In genomic region chr5:28165358-28166255, GRCm38 (mm10) we compare ENCODE assay signal across 9 mouse cellular contexts. TPM values are rescaled to one million over a fixed set of nuclear protein-coding genes. Genes with fewer than 3 reads are reported as not detected.
A peak's percentile ranks its signal among the peaks of the same experiment; 100 is the strongest.
DNase-seq lines count a peak whose midpoint lies in the region; ATAC-seq lines count a peak whose summit lies in the region.
"Had no signal": no experiment of that assay in that cellular context is flagged by ENCODE, and none has a peak within 500 bp of the region (broad histone marks: within the 10 kb centered on the region; RNA-seq: fewer than 3 reads in every experiment).

Gene En2, plus strand, starts transcription at chr5:28165694.

- H3K9ac ChIP-seq in intestine, embryonic 15.5 days = no peak within 1 kb of the TSS
- H3K9ac ChIP-seq in liver, embryonic 11.5 days (ENCODE audit: low read depth, low read length) = no peak within 1 kb of the TSS
- H3K9ac ChIP-seq in neural tube, embryonic 15.5 days (replicated peaks) = no peak within 1 kb of the TSS

- peak within 1 kb of the TSS; percentile 98 for H3K4me2 ChIP-seq in intestine, embryonic 15.5 days (replicated peaks)
- peak within 1 kb of the TSS; percentile 70 for H3K4me2 ChIP-seq in liver, embryonic 11.5 days
- H3K4me2 ChIP-seq in neural tube, embryonic 15.5 days = peak within 1 kb of the TSS; percentile 91

- DNase-seq in layer of hippocampus, adult 11-12 months (ENCODE audit: low spot score) = peak; percentile 50
- no peak for DNase-seq in layer of hippocampus, adult 9-10 months (ENCODE audit: low spot score)
- DNase-seq in cerebellum, adult 9-11 months = peak; percentile 97
- DNase-seq in gastrocnemius, adult 8-10 months (ENCODE audit: low spot score in 2 of 2) = peak; percentile 17 to 36
- DNase-seq in liver, embryonic 11.5 days (ENCODE audit: low spot score) = peak; percentile 64

- peak within 1 kb of the TSS; percentile 44 for H3K4me3 ChIP-seq in intestine, embryonic 15.5 days (replicated peaks)
- peak within 1 kb of the TSS; percentile 51 for H3K4me3 ChIP-seq in liver, embryonic 11.5 days (ENCODE audit: low read depth, low read length)
- peak within 1 kb of the TSS; percentile 41 for H3K4me3 ChIP-seq in neural tube, embryonic 15.5 days (replicated peaks)

- H3K27ac ChIP-seq in intestine, embryonic 15.5 days = no peak within 1 kb of the TSS
- H3K27ac ChIP-seq in liver, embryonic 11.5 days (ENCODE audit: low read depth, low read length) = no peak within 1 kb of the TSS
- no peak within 1 kb of the TSS for H3K27ac ChIP-seq in neural tube, embryonic 15.5 days (replicated peaks)

- peaks cover 30% of the 10 kb centered on the region for H3K4me1 ChIP-seq in intestine, embryonic 15.5 days (replicated peaks)
- H3K4me1 ChIP-seq in liver, embryonic 11.5 days (replicated peaks; ENCODE audit: control insufficient read depth, insufficient read depth, low read length) = peaks cover 4% of the 10 kb centered on the region
- H3K4me1 ChIP-seq in neural tube, embryonic 15.5 days = peaks cover 25% of the 10 kb centered on the region

- no peaks in the 10 kb centered on the region for H3K9me3 ChIP-seq in intestine, embryonic 15.5 days
- no peaks in the 10 kb centered on the region for H3K9me3 ChIP-seq in liver, embryonic 11.5 days (ENCODE audit: control insufficient read depth, low read length)
- no peaks in the 10 kb centered on the region for H3K9me3 ChIP-seq in neural tube, embryonic 15.5 days (replicated peaks)

- peaks cover 92% of the 10 kb centered on the region for H3K27me3 ChIP-seq in intestine, embryonic 15.5 days (replicated peaks)
- peaks cover 97% of the 10 kb centered on the region for H3K27me3 ChIP-seq in liver, embryonic 11.5 days (replicated peaks; ENCODE audit: control insufficient read depth, insufficient read depth, low read length)
- H3K27me3 ChIP-seq in neural tube, embryonic 15.5 days (replicated peaks) = peaks cover 90% of the 10 kb centered on the region

- H3K36me3 ChIP-seq in intestine, embryonic 15.5 days = no peaks in the 10 kb centered on the region
- H3K36me3 ChIP-seq in liver, embryonic 11.5 days (ENCODE audit: control insufficient read depth, insufficient read depth, low read length) = no peaks in the 10 kb centered on the region
- no peaks in the 10 kb centered on the region for H3K36me3 ChIP-seq in neural tube, embryonic 15.5 days

- WGBS in intestine, embryonic 15.5 days = under 1% methylated on average over 102 of the region's 113 CpGs
- WGBS in liver, embryonic 11.5 days = 1% methylated on average over 91 of the region's 113 CpGs
- WGBS in neural tube, embryonic 15.5 days = under 1% methylated on average over 93 of the region's 113 CpGs

- peak; percentile 60 for ATAC-seq in intestine, embryonic 15.5 days
- ATAC-seq in liver, embryonic 11.5 days (replicated peaks; ENCODE audit: low FRiP score) = peak; percentile 50
- ATAC-seq in neural tube, embryonic 15.5 days (ENCODE audit: low FRiP score) = peak; percentile 58; the same call in 1 of the 2 replicates
- ATAC-seq in activated CD4-positive, CD25-positive, alpha-beta regulatory T cell, adult 4 months = no peak

RNA-seq across cellular contexts. Expression of gene En2, which starts in this region (rescaled TPM):
- total RNA-seq in gastrocnemius, adult 8-10 months (2022) = under 1 TPM; 0.38 to 0.48 (median 0.44) TPM
- polyA plus RNA-seq in intestine, embryonic 15.5 days (2015; fragmentation: Nextera tagmentation; extraction: Ambion mirVana) = not detected in 2 replicates
- not detected in 2 replicates for polyA plus RNA-seq in liver, embryonic 11.5 days (2014; fragmentation: Nextera tagmentation; extraction: Ambion mirVana)
- not detected in 2 replicates for polyA plus RNA-seq in neural tube, embryonic 15.5 days (2015; fragmentation: Nextera tagmentation; extraction: Ambion mirVana)
- polyA plus RNA-seq in activated CD4-positive, CD25-positive, alpha-beta regulatory T cell, adult 4 months (2017; shearing (Covaris generic)) = not detected
- total RNA-seq: CH12.LX had no signal

Comparison
In these comparisons a context has a peak if more than half of its experiments do, and no peak if none do; other contexts are left out.
1. Peak in DNase-seq in gastrocnemius, adult 8-10 months; RNA of the gene not detected or under 1 TPM.
2. Peak in ATAC-seq, H3K4me3 ChIP-seq and H3K4me2 ChIP-seq in intestine, embryonic 15.5 days; RNA of the gene not detected or under 1 TPM.
3. Peak in DNase-seq, ATAC-seq, H3K4me3 ChIP-seq and H3K4me2 ChIP-seq in liver, embryonic 11.5 days; RNA of the gene not detected or under 1 TPM.
4. Peak in ATAC-seq, H3K4me3 ChIP-seq and H3K4me2 ChIP-seq in neural tube, embryonic 15.5 days; RNA of the gene not detected or under 1 TPM.